Mouse (Mus musculus) CD4-positive, CD25-positive, alpha-beta regulatory T cell, adult 4 months (primary cell): ENCODE results near the gene Gfpt2. TPM values are rescaled to one million over a fixed set of nuclear protein-coding genes. Genes with fewer than 3 reads are reported as not detected.
"Not testable (repeated sequence)": the region's sequence is repeated elsewhere in the genome, so short reads cannot be mapped to it uniquely, and the experiment has no call there.

Experiments
- ATAC-seq: one replicate; pipeline ENCODE4 v1.8.0; 2017
- polyA plus RNA-seq, 2 experiments: library from polyadenylated mRNA; unstranded; fragments of 100-300 nt; shearing (Covaris generic); gene quantifications; one replicate each; pipeline ENCODE4 v1.2.1; 2017

The Gfpt2 gene
- polyA plus RNA-seq, 2 experiments from 2014 or later: 1.9 to 3.2 TPM

- ATAC-seq: peak; percentile 29
Observed at GRCm38 (mm10) chr11:49794342-49795144, 565 bp downstream of the Gfpt2 start.

DNA sequence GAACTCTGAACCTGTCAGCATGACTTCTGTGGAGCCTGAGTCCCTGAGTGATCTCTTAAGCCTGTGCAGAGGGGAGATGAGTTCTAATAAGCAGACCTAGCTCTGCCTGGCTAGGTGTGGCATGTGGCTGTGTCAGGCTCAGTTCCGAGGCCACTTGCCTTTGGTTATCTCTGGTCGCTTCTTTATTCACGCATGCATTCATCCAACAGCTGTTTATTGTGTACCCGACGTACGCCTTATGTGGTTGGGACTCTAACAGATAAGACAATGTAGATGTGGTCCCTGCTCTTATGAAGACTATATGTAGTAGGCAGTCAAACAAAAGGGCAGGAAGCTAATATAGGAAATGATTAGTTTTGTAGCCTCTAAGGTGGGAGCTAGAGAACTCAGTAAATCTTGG, 5.0 kb downstream of the Gfpt2 start:
- ATAC-seq: no peak

DNA sequence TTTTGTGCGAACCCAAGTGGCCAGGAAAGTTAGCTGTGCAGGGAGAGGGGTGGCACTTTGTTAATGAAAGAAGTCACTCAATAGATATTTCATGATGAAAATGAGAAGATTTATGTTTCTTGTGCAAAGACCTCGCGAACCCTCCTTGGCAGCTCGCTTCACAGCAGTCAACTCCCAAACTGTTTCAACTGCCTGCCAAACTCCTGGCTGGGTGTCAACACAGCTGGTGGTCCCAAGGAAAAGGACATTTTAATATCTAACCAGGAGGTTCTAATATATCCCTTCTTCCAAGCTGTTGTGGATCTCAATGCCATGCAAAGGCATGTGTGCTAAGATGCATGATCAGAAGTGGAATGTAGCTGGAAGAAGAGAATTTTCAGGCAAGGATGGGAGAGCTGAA, 7.5 kb downstream of the Gfpt2 start:
- ATAC-seq: no peak

DNA sequence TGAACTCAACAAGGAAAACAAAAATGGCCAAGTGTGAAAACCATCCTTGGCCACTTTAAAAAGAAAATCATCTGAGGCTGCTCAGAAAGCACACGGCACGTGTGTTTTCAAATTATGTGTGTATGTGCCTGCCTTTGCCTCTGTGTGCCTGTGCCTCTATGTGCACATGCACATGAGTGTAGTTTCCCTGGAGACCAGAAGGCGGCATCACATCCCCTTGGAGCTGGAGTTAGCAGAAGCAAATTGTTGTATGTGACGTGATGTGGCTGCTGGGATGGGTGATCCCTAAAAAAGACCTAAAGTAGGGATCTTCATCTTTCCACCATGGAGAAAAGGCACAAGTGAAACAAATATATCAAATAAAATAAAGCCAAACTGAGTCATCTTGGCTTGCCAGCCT, 9.8 kb downstream of the Gfpt2 start:
- ATAC-seq: no peak

DNA sequence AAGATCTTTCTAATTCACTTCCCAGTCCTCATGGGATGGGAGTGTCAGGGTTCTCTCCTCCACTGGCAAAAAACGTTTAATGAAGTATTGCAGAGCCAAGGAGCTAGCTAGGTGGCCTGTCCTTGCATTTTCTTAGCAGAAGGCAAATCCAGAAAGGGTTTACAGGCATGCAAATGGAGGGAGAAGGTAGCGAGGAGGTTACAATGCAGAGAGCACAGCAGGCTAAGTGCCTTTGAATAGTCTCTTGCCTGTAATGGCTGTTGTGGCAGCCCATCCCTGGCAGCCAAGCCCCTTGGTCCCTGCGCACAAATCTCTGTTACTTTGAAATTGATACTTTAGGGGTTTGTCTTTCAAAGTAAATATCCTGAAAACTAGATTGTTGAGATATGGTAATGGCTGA, 12.2 kb downstream of the Gfpt2 start:
- ATAC-seq: no peak

GRCm38 (mm10) chr11:49808946-49809345, 15.0 kb downstream of the Gfpt2 start:
- ATAC-seq: no peak

DNA sequence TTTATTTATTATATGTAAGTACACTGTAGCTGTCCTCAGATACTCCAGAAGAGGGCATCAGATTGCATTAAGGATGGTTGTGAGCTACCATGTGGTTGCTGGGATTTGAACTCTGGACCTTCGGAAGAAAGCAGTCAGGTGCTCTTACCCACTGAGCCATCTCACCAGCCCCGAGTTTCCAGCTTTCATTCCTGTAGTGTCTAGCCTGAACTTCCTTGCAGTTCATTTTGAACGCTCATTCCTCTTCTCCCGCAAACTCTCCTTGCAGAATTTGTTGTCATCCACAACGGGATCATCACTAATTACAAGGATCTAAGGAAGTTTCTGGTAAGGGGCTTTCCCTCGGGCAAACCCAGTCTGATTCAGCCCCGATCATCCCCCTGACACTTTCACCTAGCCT, 16.7 kb downstream of the Gfpt2 start:
- ATAC-seq: not testable (repeated sequence)

DNA sequence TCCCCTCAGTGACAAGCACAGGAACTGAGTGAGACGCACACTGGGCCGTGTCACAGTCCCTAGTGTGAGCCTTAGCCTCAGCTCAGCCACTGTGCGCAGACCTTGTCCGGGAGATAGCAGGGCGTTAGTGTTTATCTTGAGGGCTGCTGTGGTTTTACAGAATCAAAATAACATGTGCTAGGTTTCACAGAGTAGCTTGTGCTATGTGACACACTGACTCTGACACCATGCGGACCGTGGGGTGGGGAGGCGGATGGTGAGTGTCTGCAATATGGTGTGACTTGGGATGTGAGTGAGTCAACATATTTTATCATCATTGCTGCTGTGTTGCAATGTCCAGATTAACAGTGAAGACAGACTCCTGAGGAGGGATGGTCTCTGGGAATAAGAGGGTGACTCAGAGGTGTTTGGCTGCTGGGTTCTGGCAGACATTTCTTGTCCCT, 17.1 kb downstream of the Gfpt2 start:
- ATAC-seq: peak; percentile 72

DNA sequence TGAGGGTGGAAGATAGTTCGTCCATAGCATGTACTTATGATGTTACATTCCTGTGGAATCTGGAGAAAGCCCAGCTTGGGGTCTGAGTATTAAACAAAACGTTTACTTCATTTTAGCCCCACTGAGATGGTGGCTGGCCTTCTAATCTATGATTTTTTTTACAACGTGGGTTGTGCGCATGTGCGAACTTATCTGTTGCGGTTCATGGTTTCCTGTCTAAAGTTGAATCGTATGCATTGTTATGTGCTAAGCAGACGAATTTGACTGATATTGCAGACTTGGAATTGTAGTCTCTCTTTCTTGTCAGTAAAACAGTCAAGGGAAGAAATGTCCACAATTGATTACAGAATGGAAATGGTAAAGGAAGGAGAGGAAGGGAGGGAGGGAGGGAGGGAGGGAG, 17.9 kb downstream of the Gfpt2 start:
- ATAC-seq: peak; percentile 77

- ATAC-seq: no peak
Observed at GRCm38 (mm10) chr11:49818869-49819566, 25.0 kb downstream of the Gfpt2 start.

- no peak for ATAC-seq
Observed at GRCm38 (mm10) chr11:49819676-49820075, 25.7 kb downstream of the Gfpt2 start.

DNA sequence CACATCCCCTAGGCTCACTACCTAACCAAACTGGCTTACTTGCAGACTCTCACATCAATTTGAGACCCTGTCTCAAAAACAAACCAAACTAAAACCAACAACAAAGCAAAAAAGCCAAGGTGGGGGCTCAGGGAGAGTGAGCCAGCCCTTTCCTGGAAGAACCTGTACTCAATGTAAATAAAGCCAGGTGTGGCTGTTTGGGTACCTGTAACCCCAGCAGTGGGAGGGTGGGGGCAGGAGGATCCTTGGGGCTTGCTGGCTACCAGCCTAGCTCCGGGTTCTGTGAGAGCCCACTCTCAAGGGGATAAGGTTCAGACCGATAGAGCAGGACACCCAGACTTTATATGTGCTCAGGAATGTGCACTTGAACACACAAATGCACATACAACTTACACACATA, 26.9 kb downstream of the Gfpt2 start:
- no peak for ATAC-seq

- no peak for ATAC-seq
Observed at GRCm38 (mm10) chr11:49821546-49821945, 27.6 kb downstream of the Gfpt2 start.

DNA sequence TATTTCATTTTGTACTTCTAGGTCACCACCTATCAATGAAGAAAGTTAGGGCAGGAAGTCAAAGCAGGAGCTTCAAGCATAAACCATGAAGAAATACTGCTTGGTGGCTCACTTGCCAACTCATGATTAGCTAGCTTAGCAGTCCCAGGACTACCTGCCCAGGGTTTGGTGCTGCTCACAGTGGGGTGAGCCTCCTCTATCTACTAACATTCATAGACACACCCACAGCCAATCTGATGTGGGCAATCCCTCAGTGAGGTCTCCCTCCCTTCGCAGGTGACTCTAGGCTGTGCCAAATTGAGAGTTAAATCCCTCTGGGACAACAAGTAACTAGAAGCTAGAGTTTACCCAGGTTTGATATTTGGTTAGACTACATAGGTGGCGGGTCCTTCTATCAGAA, 28.4 kb downstream of the Gfpt2 start:
- ATAC-seq: no peak

DNA sequence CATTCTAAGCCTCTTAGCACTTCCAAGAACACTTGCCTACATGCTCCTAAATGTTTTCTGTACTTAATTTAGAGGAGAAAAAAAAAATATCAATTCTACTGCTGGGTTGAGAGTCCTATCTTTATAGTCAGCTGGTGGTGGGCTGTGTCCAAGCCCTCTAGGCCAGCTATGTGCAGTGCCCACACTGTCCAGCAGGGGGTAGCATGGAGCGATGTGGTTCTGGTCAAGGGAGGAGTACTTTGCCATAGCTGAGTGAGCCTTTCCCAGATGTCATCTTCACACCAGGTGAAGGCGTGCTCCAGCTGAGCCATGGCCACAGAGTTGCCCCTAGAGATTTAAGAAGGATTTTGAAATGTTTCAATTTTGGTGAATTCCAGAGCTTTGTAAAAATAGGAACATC, 30.9 kb downstream of the Gfpt2 start:
- ATAC-seq: peak; percentile 62

DNA sequence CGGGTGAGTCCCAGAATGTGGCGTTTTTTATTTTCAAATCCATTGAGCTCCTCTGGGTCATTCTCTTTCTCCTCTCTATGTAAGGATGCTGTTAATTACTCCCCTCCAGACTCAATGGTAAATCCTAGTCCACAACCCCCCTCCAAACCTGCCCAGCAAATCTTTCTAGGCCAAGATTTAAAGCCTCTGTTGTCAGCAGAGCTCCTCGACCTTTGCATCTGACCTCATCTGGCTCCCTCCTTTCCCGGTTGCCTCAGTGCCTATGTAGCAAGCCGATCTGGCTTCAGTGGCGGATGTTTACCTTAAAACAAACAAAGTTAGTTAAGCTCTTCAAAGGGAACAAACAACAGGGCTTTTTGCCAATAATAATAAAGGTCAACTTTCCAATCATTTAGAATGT, 33.3 kb downstream of the Gfpt2 start:
- ATAC-seq: no peak

- no peak for ATAC-seq
Observed at GRCm38 (mm10) chr11:49829176-49829745, 35.3 kb downstream of the Gfpt2 start.

DNA sequence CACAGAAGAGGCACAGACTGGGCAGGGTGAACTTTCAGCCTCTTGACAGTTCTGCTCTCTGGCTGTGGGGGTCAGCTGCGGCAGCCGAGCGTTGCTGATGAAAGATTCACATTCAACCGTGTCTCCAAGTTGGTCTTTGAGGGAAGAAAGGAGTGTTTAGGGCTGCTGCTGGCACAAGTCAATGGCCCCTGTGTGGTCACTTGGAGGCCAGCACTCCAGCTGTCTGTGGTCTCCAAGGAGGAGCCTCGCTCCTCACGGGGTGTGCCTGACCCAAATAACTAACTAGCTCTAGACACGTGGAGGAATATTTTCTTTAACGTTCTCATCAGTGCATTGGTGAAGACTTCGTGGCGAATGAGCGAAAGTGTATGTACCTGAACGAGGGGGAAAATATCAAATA, 38.0 kb downstream of the Gfpt2 start:
- no peak for ATAC-seq

DNA sequence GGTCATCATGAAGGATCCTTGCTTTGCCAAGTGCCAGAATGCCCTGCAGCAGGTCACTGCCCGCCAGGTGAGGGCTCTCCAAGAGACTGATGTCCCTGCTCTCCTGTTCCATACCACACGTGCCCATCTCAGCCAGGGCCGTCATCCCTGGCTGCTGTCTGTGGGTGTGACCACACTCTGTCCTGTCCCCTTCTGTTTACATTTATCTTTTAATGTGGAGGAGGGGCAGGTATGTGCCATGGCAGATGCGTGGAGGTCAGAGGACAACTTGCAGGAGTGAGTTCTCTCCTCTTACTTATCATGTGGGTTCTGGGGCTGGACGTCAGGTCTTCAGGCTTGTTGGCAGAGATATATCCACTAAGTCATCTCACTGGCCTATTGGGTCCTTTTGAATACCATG, 39.0 kb downstream of the Gfpt2 start:
- ATAC-seq: no peak

DNA sequence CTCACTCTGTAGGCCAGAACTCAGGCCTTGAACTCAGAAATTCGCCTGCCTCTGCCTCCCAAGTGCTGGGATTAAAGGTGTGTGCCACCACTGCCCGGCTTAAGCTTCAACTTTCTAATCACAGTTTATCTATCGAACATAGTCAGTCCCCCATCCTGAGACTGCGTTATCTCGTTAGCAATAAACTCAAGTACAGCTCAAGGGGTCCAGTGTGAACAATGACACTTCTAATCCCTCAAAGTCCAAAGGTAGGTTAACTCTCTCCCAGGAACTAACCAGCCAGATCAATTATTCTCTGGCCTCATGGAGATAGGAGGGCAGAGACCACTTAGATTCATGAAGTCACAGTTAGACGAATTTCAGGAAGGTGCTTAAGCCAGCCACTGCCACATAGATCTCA, 40.3 kb downstream of the Gfpt2 start:
- ATAC-seq: no peak

GRCm38 (mm10) chr11:49835257-49835956, 41.4 kb downstream of the Gfpt2 start:
- no peak for ATAC-seq

DNA sequence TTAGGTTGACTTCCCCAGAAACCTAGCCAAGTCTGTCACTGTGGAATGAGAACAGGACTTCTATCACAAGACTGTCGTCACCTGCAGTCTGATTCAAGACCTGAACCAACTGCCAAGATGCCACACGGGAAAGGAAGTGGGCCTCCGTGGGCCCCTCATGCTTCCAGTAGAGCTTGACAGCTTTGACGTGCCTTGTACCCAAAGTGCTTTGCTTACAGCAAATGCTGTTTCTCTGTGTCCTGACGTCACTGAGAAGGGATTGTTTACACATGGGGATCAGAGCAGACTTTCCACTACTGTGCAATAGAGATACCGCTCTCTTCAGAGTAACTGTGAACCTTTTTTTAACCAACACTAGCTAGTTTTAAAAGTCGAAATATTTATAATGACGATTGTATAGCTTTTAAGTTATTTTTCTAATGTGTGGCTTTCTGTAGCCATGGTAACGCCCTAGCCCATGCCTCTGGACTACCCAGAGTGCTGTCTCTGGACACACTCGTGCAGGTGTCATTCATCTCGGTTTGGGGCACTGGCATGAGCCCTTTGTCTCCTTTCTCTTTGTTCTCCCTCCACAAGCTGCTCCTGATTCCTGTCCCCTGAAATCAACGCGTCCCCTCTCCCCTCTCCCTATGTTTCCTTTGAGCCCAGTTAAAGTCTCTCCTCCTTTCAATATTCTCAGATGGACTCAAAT, 43.9 kb downstream of the Gfpt2 start:
- ATAC-seq: peak; percentile 83

DNA sequence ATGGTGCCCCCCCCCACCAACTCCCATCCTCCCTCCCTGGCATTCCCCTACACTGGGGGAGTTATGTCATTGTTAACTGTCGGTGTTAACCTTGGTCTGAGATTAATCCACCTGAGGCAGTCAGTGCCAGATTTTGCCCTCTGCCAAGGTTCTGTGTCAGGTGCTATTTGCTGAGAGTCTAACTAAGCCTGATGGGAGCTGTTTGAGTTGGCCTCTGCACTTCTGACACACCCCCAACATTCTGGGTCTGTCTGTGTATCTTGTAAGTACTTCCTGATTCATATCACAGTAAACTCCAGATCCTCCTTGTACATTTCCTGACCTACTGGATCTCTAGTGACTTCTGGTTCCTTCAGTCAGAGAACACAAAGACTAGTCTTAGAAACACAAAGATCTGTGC, 46.7 kb downstream of the Gfpt2 start:
- ATAC-seq: no peak
